8 mouse cellular contexts compared by ENCODE assay signal in the genomic region with DNA sequence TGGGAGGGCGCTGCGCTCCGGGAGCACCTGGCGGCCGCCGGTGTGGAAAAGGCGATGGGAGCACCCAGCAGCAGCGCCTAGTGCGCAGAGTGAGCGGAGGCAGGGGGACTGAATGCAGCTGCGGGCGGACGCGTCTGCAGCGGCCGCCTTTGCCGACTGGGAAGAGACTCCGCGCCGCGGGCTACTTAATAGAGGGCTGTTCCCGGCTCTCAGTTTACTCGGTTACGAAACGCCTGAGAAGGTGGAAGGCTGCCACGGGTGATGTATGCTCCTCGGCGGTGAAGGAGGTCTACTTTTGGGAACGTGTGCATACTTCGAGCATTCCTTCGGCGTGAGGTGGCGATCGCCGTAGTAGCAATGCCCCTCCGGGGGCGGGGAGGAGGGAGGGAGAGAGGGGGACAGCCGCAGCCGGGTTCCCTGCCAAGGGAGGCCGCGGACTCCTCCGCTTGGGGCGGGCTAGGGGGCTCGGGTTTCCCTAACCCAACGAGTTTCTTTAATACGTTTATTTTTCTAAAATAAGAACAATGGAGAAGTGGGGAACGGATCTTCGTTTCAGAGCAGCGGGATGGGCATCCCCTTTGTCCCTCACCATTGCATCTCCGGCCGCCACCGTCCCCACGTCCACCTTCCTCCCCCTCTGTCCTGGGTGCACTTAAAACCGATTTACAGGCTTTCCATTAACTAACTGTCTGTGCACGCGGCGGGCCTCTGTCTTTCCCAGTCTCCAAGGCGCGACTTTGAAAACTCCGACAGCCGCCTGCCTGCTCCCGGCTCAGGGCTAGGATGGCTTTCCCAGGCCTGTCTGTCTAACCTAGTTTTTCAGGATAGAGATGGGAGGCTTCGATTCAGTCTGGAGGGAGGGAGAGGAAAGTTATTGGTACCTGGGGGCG. TPM values are rescaled to one million over a fixed set of nuclear protein-coding genes. Genes with fewer than 3 reads are reported as not detected.
A peak's percentile ranks its signal among the peaks of the same experiment; 100 is the strongest.
DNase-seq lines count a peak whose midpoint lies in the region; ATAC-seq lines count a peak whose summit lies in the region.

Gene Col12a1 (minus strand): TSS at position 351 of the 890 bp plus-strand sequence.

- DNase-seq in 3T3-L1 (ENCODE audit: low read depth, low spot score), result peak; percentile 74
- peak; percentile 68 for DNase-seq in adrenal gland, adult 2 months
- peak; percentile 65 for DNase-seq in forebrain, embryonic 10.5 days (ENCODE audit: extremely low spot score, low spot score)
- peak; percentile 40 to 56 for DNase-seq in kidney, postnatal 36 days
- no peak for DNase-seq in T-cell, adult 2 months (ENCODE audit: low spot score)

- peaks cover 4% of the 10 kb centered on the region; the same call in 1 of the 2 replicates for H3K9me3 ChIP-seq in forebrain, embryonic 10.5 days
- H3K9me3 ChIP-seq in heart, embryonic 13.5 days, result 0 out of 2 replicates have a peak, but pooled peaks cover 4% of the 10 kb centered on the region
- no peaks in the 10 kb centered on the region for H3K9me3 ChIP-seq in stomach, embryonic 14.5 days (ENCODE audit: control insufficient read depth, low read depth, low read length)

- H3K27ac ChIP-seq in forebrain, embryonic 10.5 days, result peak within 1 kb of the TSS; percentile 83
- H3K27ac ChIP-seq in heart, embryonic 13.5 days (replicated peaks), result peak within 1 kb of the TSS; percentile 72
- H3K27ac ChIP-seq in stomach, embryonic 14.5 days (ENCODE audit: low read length), result peak within 1 kb of the TSS; percentile 85

- H3K4me1 ChIP-seq in forebrain, embryonic 10.5 days, result peaks cover 62% of the 10 kb centered on the region
- H3K4me1 ChIP-seq in heart, embryonic 13.5 days, result peaks cover 58% of the 10 kb centered on the region
- peaks cover 16% of the 10 kb centered on the region for H3K4me1 ChIP-seq in stomach, embryonic 14.5 days (ENCODE audit: control insufficient read depth, insufficient read depth, low read length)

- peaks cover 82% of the 10 kb centered on the region for H3K27me3 ChIP-seq in forebrain, embryonic 10.5 days (ENCODE audit: poor library complexity, severe bottlenecking)
- H3K27me3 ChIP-seq in heart, embryonic 13.5 days (replicated peaks), result peaks cover 26% of the 10 kb centered on the region
- H3K27me3 ChIP-seq in stomach, embryonic 14.5 days (ENCODE audit: control insufficient read depth, insufficient read depth, low read length), result no peaks in the 10 kb centered on the region

- peak within 1 kb of the TSS; percentile 87 for H3K4me2 ChIP-seq in heart, embryonic 13.5 days
- H3K4me2 ChIP-seq in stomach, embryonic 14.5 days (replicated peaks; ENCODE audit: low read depth, low read length), result peak within 1 kb of the TSS; percentile 74

- under 1% methylated on average over 64 of the region's 64 CpGs for WGBS in forebrain, embryonic 10.5 days
- under 1% methylated on average over 64 of the region's 64 CpGs for WGBS in heart, embryonic 13.5 days
- under 1% methylated on average over 64 of the region's 64 CpGs for WGBS in stomach, embryonic 14.5 days

- peak; percentile 21; the same call in 1 of the 2 replicates for ATAC-seq in heart, embryonic 13.5 days (ENCODE audit: extremely low read depth, insufficient number of reproducible peaks, low FRiP score, low TSS enrichment)
- ATAC-seq in megakaryocyte progenitor cell, adult 5-6 weeks (replicated peaks; ENCODE audit: poor library complexity), result 0 out of 2 replicates have a peak, but pooled peaks have one; percentile 21
- peak; percentile 69 for ATAC-seq in stomach, embryonic 14.5 days (ENCODE audit: insufficient number of reproducible peaks, insufficient read depth, low FRiP score, low read depth)

- H3K36me3 ChIP-seq in forebrain, embryonic 10.5 days (replicated peaks), result no peaks in the 10 kb centered on the region
- H3K36me3 ChIP-seq in heart, embryonic 13.5 days, result no peaks in the 10 kb centered on the region
- H3K36me3 ChIP-seq in stomach, embryonic 14.5 days (ENCODE audit: control insufficient read depth, insufficient read depth, low read length), result no peaks in the 10 kb centered on the region

- H3K4me3 ChIP-seq in forebrain, embryonic 10.5 days, result peak within 1 kb of the TSS; percentile 65
- peak within 1 kb of the TSS; percentile 71 for H3K4me3 ChIP-seq in heart, embryonic 13.5 days
- peak within 1 kb of the TSS; percentile 64 for H3K4me3 ChIP-seq in stomach, embryonic 14.5 days (ENCODE audit: low read depth, low read length)

- peak within 1 kb of the TSS; percentile 84 for H3K9ac ChIP-seq in heart, embryonic 13.5 days
- H3K9ac ChIP-seq in stomach, embryonic 14.5 days (replicated peaks; ENCODE audit: low read depth, low read length), result peak within 1 kb of the TSS; percentile 60

RNA-seq across cellular contexts. Expression of gene Col12a1, which starts in this region (rescaled TPM):
- 10 to 100 TPM; 10.7 to 17.1 TPM for total RNA-seq in adrenal gland, adult 2 months (2021)
- 8.2 and 8.3 TPM in 2 replicates for polyA plus RNA-seq in adrenal gland, adult 2 months (2012; rRNA removed)
- 6.7 and 7.4 TPM in 2 replicates for polyA plus RNA-seq in forebrain, embryonic 10.5 days (2016; fragmentation: Nextera tagmentation; extraction: Ambion mirVana)
- polyA plus RNA-seq in heart, embryonic 13.5 days (2015; fragmentation: Nextera tagmentation; extraction: Ambion mirVana), result 13.2 and 14.7 TPM in 2 replicates
- total RNA-seq in megakaryocyte progenitor cell, adult 5-6 weeks (2015), result not detected in 2 replicates
- not detected in 2 replicates for total RNA-seq in megakaryocyte progenitor cell, adult 5-6 weeks (2017)
- 95.5 and 97.7 TPM in 2 replicates for polyA plus RNA-seq in stomach, embryonic 14.5 days (2014; fragmentation: Nextera tagmentation; extraction: Ambion mirVana)

Comparison
In these comparisons a context has a peak if more than half of its experiments do, and no peak if none do; other contexts are left out.
1. RNA of gene Col12a1 (total RNA-seq): 10.7 to 17.1 TPM in adrenal gland, adult 2 months; not detected in megakaryocyte progenitor cell, adult 5-6 weeks; every median in the first group is over 10 times any median in the second.
2. Peak in ATAC-seq in megakaryocyte progenitor cell, adult 5-6 weeks; RNA of the gene not detected or under 1 TPM.
3. Peak in every context shown above with its lines, with median percentiles within 50 percentile points of each other: H3K27ac ChIP-seq, H3K4me3 ChIP-seq and ATAC-seq.